Mouse (Mus musculus) adrenal gland, adult 8-10 months (tissue): ENCODE measurements at regions not wholly inside any gene's neighbourhood (a gene's known extent, or its start where the extent isn't known, plus 50 kb on each side); places are given as distances from the start of the nearest gene placed in this dataset.

Experiments
- DNase-seq: peaks from one replicate; pipeline ENCODE4 v3.0.0; 2022

- DNase-seq, result no peak
Observed at GRCm38 (mm10) chr11:64220888-64221287, 141.6 kb upstream of the Cox10 start.

- DNase-seq, result no peak
Observed at GRCm38 (mm10) chr11:64217181-64217580, 137.9 kb upstream of the Cox10 start.

GRCm38 (mm10) chr11:64210916-64211315 is 131.6 kb upstream of the Cox10 start:
- DNase-seq, result no peak

GRCm38 (mm10) chr11:64208306-64208705 is 129.0 kb upstream of the Cox10 start:
- DNase-seq, result no peak

- no peak for DNase-seq
Observed at GRCm38 (mm10) chr11:64207358-64207864, 128.1 kb upstream of the Cox10 start.

GRCm38 (mm10) chr11:64206155-64206554 is 126.9 kb upstream of the Cox10 start:
- DNase-seq, result no peak

- no peak for DNase-seq
Observed at GRCm38 (mm10) chr11:64205069-64205468, 125.8 kb upstream of the Cox10 start.

GRCm38 (mm10) chr11:64204305-64204704 is 125.0 kb upstream of the Cox10 start:
- DNase-seq, result no peak

- no peak for DNase-seq
Observed at GRCm38 (mm10) chr11:64200874-64201273, 121.6 kb upstream of the Cox10 start.

- DNase-seq, result no peak
Observed at GRCm38 (mm10) chr11:64195272-64195671, 116.0 kb upstream of the Cox10 start.

- DNase-seq, result no peak
Observed at GRCm38 (mm10) chr11:64188701-64189100, 109.4 kb upstream of the Cox10 start.

GRCm38 (mm10) chr11:64187488-64188444 is 108.5 kb upstream of the Cox10 start:
- DNase-seq, result no peak

- no peak for DNase-seq
Observed at GRCm38 (mm10) chr11:64187007-64187406, 107.7 kb upstream of the Cox10 start.

- no peak for DNase-seq
Observed at GRCm38 (mm10) chr11:64186590-64186989, 107.3 kb upstream of the Cox10 start.

GRCm38 (mm10) chr11:64180036-64180435 is 100.8 kb upstream of the Cox10 start:
- no peak for DNase-seq

- DNase-seq, result no peak
Observed at GRCm38 (mm10) chr11:64173421-64174062, 94.3 kb upstream of the Cox10 start.

GRCm38 (mm10) chr11:64172926-64173325 is 93.7 kb upstream of the Cox10 start:
- DNase-seq, result no peak

- peak; percentile 55 for DNase-seq
Observed at GRCm38 (mm10) chr11:64168626-64169025, 89.4 kb upstream of the Cox10 start.

GRCm38 (mm10) chr11:64164796-64165195 is 85.5 kb upstream of the Cox10 start:
- peak; percentile 6 for DNase-seq

GRCm38 (mm10) chr11:64158281-64158680 is 79.0 kb upstream of the Cox10 start:
- no peak for DNase-seq

- no peak for DNase-seq
Observed at GRCm38 (mm10) chr11:64156640-64157039, 77.4 kb upstream of the Cox10 start.

- no peak for DNase-seq
Observed at GRCm38 (mm10) chr11:64139483-64139882, 60.2 kb upstream of the Cox10 start.

GRCm38 (mm10) chr11:64138934-64139333 is 59.7 kb upstream of the Cox10 start:
- no peak for DNase-seq

- no peak for DNase-seq
Observed at GRCm38 (mm10) chr11:64135766-64136165, 56.5 kb upstream of the Cox10 start.
